Mouse (Mus musculus): ENCODE results near the gene Mllt3. TPM values are rescaled to one million over a fixed set of nuclear protein-coding genes. Genes with fewer than 3 reads are reported as not detected.

The Mllt3 gene
- polyA plus RNA-seq, 1 experiment from 2014 or later: 33.4 TPM

GRCm38 (mm10) chr4:88034387-88035157, 1.4 kb upstream of the Mllt3 start:
- ATAC-seq (ENCODE audit: low FRiP score, low TSS enrichment): no peak
- peaks cover 3% of the 10 kb centered on the region; the same call in 1 of the 2 replicates for H3K36me3 ChIP-seq (ENCODE audit: control insufficient read depth, insufficient read depth, low read length)
- H3K27ac ChIP-seq (ENCODE audit: low read depth, low read length): no peak overlapping the region
- H3K4me2 ChIP-seq (replicated peaks; ENCODE audit: low read depth, low read length): peak overlapping the region; percentile 97
- H3K27me3 ChIP-seq (ENCODE audit: control insufficient read depth, insufficient read depth, low read length): peaks cover 8% of the 10 kb centered on the region; the same call in 1 of the 2 replicates
- H3K9me3 ChIP-seq (ENCODE audit: control insufficient read depth, low read length): no peaks in the 10 kb centered on the region
- no peaks in the 10 kb centered on the region for H3K4me1 ChIP-seq (ENCODE audit: control insufficient read depth, insufficient read depth, low read length)
- H3K9ac ChIP-seq (ENCODE audit: low read depth, low read length): no peak overlapping the region
- peak overlapping the region; percentile 71 for H3K4me3 ChIP-seq (ENCODE audit: low read length)
- 2% methylated on average over 18 of the region's 18 CpGs for WGBS

GRCm38 (mm10) chr4:88033729-88034386, 694 bp upstream of the Mllt3 start:
- under 1% methylated on average over 25 of the region's 25 CpGs for WGBS
- no peaks in the 10 kb centered on the region for H3K9me3 ChIP-seq (ENCODE audit: control insufficient read depth, low read length)
- peak overlapping the region; percentile 97 for H3K4me2 ChIP-seq (replicated peaks; ENCODE audit: low read depth, low read length)
- H3K9ac ChIP-seq (ENCODE audit: low read depth, low read length): peak overlapping the region; percentile 56
- peaks cover 5% of the 10 kb centered on the region; the same call in 1 of the 2 replicates for H3K36me3 ChIP-seq (ENCODE audit: control insufficient read depth, insufficient read depth, low read length)
- peaks cover 8% of the 10 kb centered on the region; the same call in 1 of the 2 replicates for H3K27me3 ChIP-seq (ENCODE audit: control insufficient read depth, insufficient read depth, low read length)
- H3K27ac ChIP-seq (ENCODE audit: low read depth, low read length): no peak overlapping the region; the same call in 1 of the 2 replicates
- H3K4me3 ChIP-seq (ENCODE audit: low read length): peak overlapping the region; percentile 71
- ATAC-seq (ENCODE audit: low FRiP score, low TSS enrichment): no peak
- no peaks in the 10 kb centered on the region; the same call in 1 of the 2 replicates for H3K4me1 ChIP-seq (ENCODE audit: control insufficient read depth, insufficient read depth, low read length)

- Histone ChIP-seq H3K4me1 (ENCODE audit: control insufficient read depth, insufficient read depth, low read length) (no peaks in the 10 kb centered on the region; the same call in 1 of the 2 replicates), H3K9ac (ENCODE audit: low read depth, low read length) (peak overlapping the region; percentile 87), H3K36me3 (ENCODE audit: control insufficient read depth, insufficient read depth, low read length) (peaks cover 5% of the 10 kb centered on the region; the same call in 1 of the 2 replicates), H3K27ac (ENCODE audit: low read depth, low read length) (peak overlapping the region; percentile 94), H3K9me3 (ENCODE audit: control insufficient read depth, low read length) (no peaks in the 10 kb centered on the region), H3K4me3 (ENCODE audit: low read length) (peak overlapping the region; percentile 71), H3K4me2 (replicated peaks; ENCODE audit: low read depth, low read length) (peak overlapping the region; percentile 97), H3K27me3 (ENCODE audit: control insufficient read depth, insufficient read depth, low read length) (peaks cover 8% of the 10 kb centered on the region; the same call in 1 of the 2 replicates)
- ATAC-seq (ENCODE audit: low FRiP score, low TSS enrichment): peak; percentile 67
- under 1% methylated on average over 54 of the region's 100 CpGs for WGBS
Measured at GRCm38 (mm10) chr4:88032151-88033098, 739 bp downstream of the Mllt3 start.

GRCm38 (mm10) chr4:88031211-88032150, 1.7 kb downstream of the Mllt3 start:
- H3K4me1 ChIP-seq (ENCODE audit: control insufficient read depth, insufficient read depth, low read length): no peaks in the 10 kb centered on the region; the same call in 1 of the 2 replicates
- peaks cover 5% of the 10 kb centered on the region; the same call in 1 of the 2 replicates for H3K36me3 ChIP-seq (ENCODE audit: control insufficient read depth, insufficient read depth, low read length)
- H3K4me2 ChIP-seq (replicated peaks; ENCODE audit: low read depth, low read length): peak overlapping the region; percentile 97
- peak overlapping the region; percentile 71 for H3K4me3 ChIP-seq (ENCODE audit: low read length)
- H3K27ac ChIP-seq (ENCODE audit: low read depth, low read length): peak overlapping the region; percentile 94
- peaks cover 8% of the 10 kb centered on the region; the same call in 1 of the 2 replicates for H3K27me3 ChIP-seq (ENCODE audit: control insufficient read depth, insufficient read depth, low read length)
- under 1% methylated on average over 84 of the region's 84 CpGs for WGBS
- peak overlapping the region; percentile 87 for H3K9ac ChIP-seq (ENCODE audit: low read depth, low read length)
- no peaks in the 10 kb centered on the region for H3K9me3 ChIP-seq (ENCODE audit: control insufficient read depth, low read length)
- ATAC-seq (ENCODE audit: low FRiP score, low TSS enrichment): no peak

- Histone ChIP-seq H3K36me3 (ENCODE audit: control insufficient read depth, insufficient read depth, low read length) (0 out of 2 replicates have a peak, but pooled peaks cover 6% of the 10 kb centered on the region), H3K27me3 (ENCODE audit: control insufficient read depth, insufficient read depth, low read length) (no peaks in the 10 kb centered on the region), H3K27ac (ENCODE audit: low read depth, low read length) (no peak overlapping the region), H3K4me3 (ENCODE audit: low read length) (no peak overlapping the region), H3K4me1 (ENCODE audit: control insufficient read depth, insufficient read depth, low read length) (0 out of 2 replicates have a peak, but pooled peaks cover 3% of the 10 kb centered on the region), H3K9me3 (ENCODE audit: control insufficient read depth, low read length) (no peaks in the 10 kb centered on the region), H3K4me2 (replicated peaks; ENCODE audit: low read depth, low read length) (no peak overlapping the region), H3K9ac (ENCODE audit: low read depth, low read length) (no peak overlapping the region)
- 86% methylated on average over 5 of the region's 5 CpGs for WGBS
- ATAC-seq (ENCODE audit: low FRiP score, low TSS enrichment): no peak
Measured at GRCm38 (mm10) chr4:88023567-88023966, 9.6 kb downstream of the Mllt3 start.

GRCm38 (mm10) chr4:88022623-88023022, 10.5 kb downstream of the Mllt3 start:
- no peak overlapping the region for H3K27ac ChIP-seq (ENCODE audit: low read depth, low read length)
- peaks cover 10% of the 10 kb centered on the region for H3K4me1 ChIP-seq (ENCODE audit: control insufficient read depth, insufficient read depth, low read length)
- no peak overlapping the region for H3K4me2 ChIP-seq (replicated peaks; ENCODE audit: low read depth, low read length)
- ATAC-seq (ENCODE audit: low FRiP score, low TSS enrichment): no peak
- WGBS: 8% methylated on average over 1 of the region's 1 CpGs
- H3K9me3 ChIP-seq (ENCODE audit: control insufficient read depth, low read length): no peaks in the 10 kb centered on the region
- no peak overlapping the region for H3K4me3 ChIP-seq (ENCODE audit: low read length)
- 0 out of 2 replicates have a peak, but pooled peaks cover 6% of the 10 kb centered on the region for H3K36me3 ChIP-seq (ENCODE audit: control insufficient read depth, insufficient read depth, low read length)
- H3K27me3 ChIP-seq (ENCODE audit: control insufficient read depth, insufficient read depth, low read length): no peaks in the 10 kb centered on the region
- no peak overlapping the region for H3K9ac ChIP-seq (ENCODE audit: low read depth, low read length)

- no peaks in the 10 kb centered on the region for H3K27me3 ChIP-seq (ENCODE audit: control insufficient read depth, insufficient read depth, low read length)
- WGBS: 65% methylated on average over 5 of the region's 5 CpGs
- H3K4me2 ChIP-seq (replicated peaks; ENCODE audit: low read depth, low read length): no peak overlapping the region
- H3K9me3 ChIP-seq (ENCODE audit: control insufficient read depth, low read length): no peaks in the 10 kb centered on the region
- no peak overlapping the region for H3K4me3 ChIP-seq (ENCODE audit: low read length)
- H3K9ac ChIP-seq (ENCODE audit: low read depth, low read length): no peak overlapping the region
- H3K27ac ChIP-seq (ENCODE audit: low read depth, low read length): no peak overlapping the region
- 0 out of 2 replicates have a peak, but pooled peaks cover 5% of the 10 kb centered on the region for H3K36me3 ChIP-seq (ENCODE audit: control insufficient read depth, insufficient read depth, low read length)
- no peak for ATAC-seq (ENCODE audit: low FRiP score, low TSS enrichment)
- H3K4me1 ChIP-seq (ENCODE audit: control insufficient read depth, insufficient read depth, low read length): peaks cover 25% of the 10 kb centered on the region
Measured at GRCm38 (mm10) chr4:88020421-88020820, 12.7 kb downstream of the Mllt3 start.
